In genomic region chr2:25575432-25576027, GRCm38 (mm10) we compare ENCODE assay signal across 8 mouse cellular contexts. TPM values are rescaled to one million over a fixed set of nuclear protein-coding genes. Genes with fewer than 3 reads are reported as not detected.
DNase-seq lines count a peak whose midpoint lies in the region; ATAC-seq and TF ChIP-seq lines count a peak whose summit lies in the region.

No protein-coding gene starts in this region.

- H3K9ac ChIP-seq in forebrain, embryonic 14.5 days (ENCODE audit: low read length): peak overlapping the region; percentile 65
- H3K9ac ChIP-seq in lung, embryonic 14.5 days: peak overlapping the region; percentile 44

- peak; percentile 3; the same call in 1 of the 2 replicates for ATAC-seq in forebrain, embryonic 14.5 days
- peak; percentile 8; the same call in 1 of the 2 replicates for ATAC-seq in lung, embryonic 14.5 days (ENCODE audit: insufficient read depth)
- ATAC-seq in erythroid progenitor cell, adult 5-6 weeks (replicated peaks; ENCODE audit: low FRiP score, poor library complexity, severe bottlenecking): no peak

- TF ChIP-seq POLR2A in olfactory bulb, adult 2 months (IDR thresholded peaks at IDR 0.05; ENCODE audit: insufficient read depth, low read depth, low read length): no peak

- TF ChIP-seq CTCF in left cerebral cortex, adult 2 months (IDR thresholded peaks at IDR 0.05): no peak
- TF ChIP-seq CTCF in lung, embryonic 14.5 days (IDR thresholded peaks at IDR 0.05; ENCODE audit: low read depth): no peak
- no peak for TF ChIP-seq CTCF in olfactory bulb, adult 2 months (IDR thresholded peaks at IDR 0.05; ENCODE audit: insufficient read depth, low read depth, low read length)

- no peaks in the 10 kb centered on the region for H3K9me3 ChIP-seq in forebrain, embryonic 14.5 days (replicated peaks; ENCODE audit: control insufficient read depth, low read length)
- no peaks in the 10 kb centered on the region for H3K9me3 ChIP-seq in lung, embryonic 14.5 days (ENCODE audit: low read depth, low read length)

- H3K36me3 ChIP-seq in forebrain, embryonic 14.5 days (ENCODE audit: control insufficient read depth, insufficient read depth, low read length): peaks cover 7% of the 10 kb centered on the region; the same call in 1 of the 2 replicates
- peaks cover 23% of the 10 kb centered on the region for H3K36me3 ChIP-seq in lung, embryonic 14.5 days (ENCODE audit: insufficient read depth)

- H3K4me1 ChIP-seq in forebrain, embryonic 14.5 days (ENCODE audit: control insufficient read depth, insufficient read depth, low read length): peaks cover 18% of the 10 kb centered on the region
- H3K4me1 ChIP-seq in lung, embryonic 14.5 days (ENCODE audit: insufficient read depth): peaks cover 14% of the 10 kb centered on the region
- H3K4me1 ChIP-seq in olfactory bulb, adult 2 months (ENCODE audit: control insufficient read depth, insufficient read depth, low read length): peaks cover 51% of the 10 kb centered on the region

- H3K4me2 ChIP-seq in forebrain, embryonic 14.5 days (ENCODE audit: low read length): peak overlapping the region; percentile 81
- H3K4me2 ChIP-seq in lung, embryonic 14.5 days: peak overlapping the region; percentile 78

- peak overlapping the region; percentile 55 for H3K4me3 ChIP-seq in left cerebral cortex, adult 2 months
- peak overlapping the region; percentile 51 for H3K4me3 ChIP-seq in forebrain, embryonic 14.5 days (ENCODE audit: low read depth, low read length)
- H3K4me3 ChIP-seq in lung, embryonic 14.5 days (ENCODE audit: low read depth, low read length): peak overlapping the region; percentile 61
- H3K4me3 ChIP-seq in olfactory bulb, adult 2 months (ENCODE audit: insufficient read depth, low read depth, low read length): peak overlapping the region; percentile 69

- H3K27me3 ChIP-seq in forebrain, embryonic 14.5 days (replicated peaks; ENCODE audit: control insufficient read depth, insufficient read depth, low read length): peaks cover 48% of the 10 kb centered on the region
- peaks cover 49% of the 10 kb centered on the region for H3K27me3 ChIP-seq in lung, embryonic 14.5 days (ENCODE audit: insufficient read depth, low read length)

- peak overlapping the region; percentile 97 for H3K27ac ChIP-seq in left cerebral cortex, adult 2 months
- H3K27ac ChIP-seq in forebrain, embryonic 14.5 days (ENCODE audit: low read depth, low read length): peak overlapping the region; percentile 87; the same call in 1 of the 2 replicates
- peak overlapping the region; percentile 86 for H3K27ac ChIP-seq in lung, embryonic 14.5 days (ENCODE audit: low read depth)
- H3K27ac ChIP-seq in olfactory bulb, adult 2 months (ENCODE audit: insufficient read depth, low read depth, low read length): 0 out of 2 replicates have a peak overlapping the region, but pooled peaks have one; percentile 56

- intact Hi-C loops in left cerebral cortex, adult 2 months (cut with DNase I): no loop called here

- 9% methylated on average over 21 of the region's 21 CpGs for WGBS in forebrain, embryonic 14.5 days
- WGBS in lung, embryonic 14.5 days: 8% methylated on average over 21 of the region's 21 CpGs
- 8% methylated on average over 21 of the region's 21 CpGs for WGBS in olfactory bulb, adult 2 months

- DNase-seq in left cerebral cortex, adult 2 months (ENCODE audit: extremely low spot score in 1 of 2, low spot score in 2 of 2): peak; percentile 33 to 57
- DNase-seq in left cerebral cortex, adult 11 months (ENCODE audit: low spot score): no peak
- DNase-seq in adipocyte (ENCODE audit: low spot score): peak; percentile 73
- peak; percentile 27 for DNase-seq in forebrain, embryonic 14.5 days (ENCODE audit: low spot score)
- peak; percentile 28 for DNase-seq in kidney, adult 18-20 months
- peak; percentile 63 for DNase-seq in lung, embryonic 14.5 days

RNA-seq across cellular contexts. Expression of gene Phpt1, which starts 0.5 kb away (rescaled TPM):
- 10 to 100 TPM; 64.0 to 70.5 TPM for total RNA-seq in left cerebral cortex, adult 2 months (2021)
- polyA plus RNA-seq in forebrain, embryonic 14.5 days (2014; fragmentation: Nextera tagmentation; extraction: Ambion mirVana): 168 and 216 TPM in 2 replicates
- polyA plus RNA-seq in lung, embryonic 14.5 days (2014; fragmentation: Nextera tagmentation; extraction: Ambion mirVana): 183 and 197 TPM in 2 replicates
- polyA plus RNA-seq in olfactory bulb, adult 2 months (2012; ENCODE audit: insufficient read depth, insufficient read length, low replicate concordance, missing spikeins): not detected in 2 replicates
- 3.6 TPM in 1 of 2 replicates, not detected in the other for total RNA-seq in erythroid progenitor cell, adult 5-6 weeks (2015; ENCODE audit: low replicate concordance)
- total RNA-seq in erythroid progenitor cell, adult 5-6 weeks (2017; ENCODE audit: low replicate concordance): 1.1 TPM in 1 of 2 replicates, not detected in the other

RNA-seq across cellular contexts. Expression of gene Mamdc4, which starts 0.9 kb away (rescaled TPM):
- total RNA-seq in left cerebral cortex, adult 2 months (2021): 1 to 10 TPM; 1.8 to 2.6 TPM
- 0.84 and 2.2 TPM in 2 replicates for polyA plus RNA-seq in forebrain, embryonic 14.5 days (2014; fragmentation: Nextera tagmentation; extraction: Ambion mirVana)
- polyA plus RNA-seq in lung, embryonic 14.5 days (2014; fragmentation: Nextera tagmentation; extraction: Ambion mirVana): 2.2 and 4.1 TPM in 2 replicates
- not detected in 2 replicates for polyA plus RNA-seq in olfactory bulb, adult 2 months (2012; ENCODE audit: insufficient read depth, insufficient read length, low replicate concordance, missing spikeins)
- 0.72 TPM in 1 of 2 replicates, not detected in the other for total RNA-seq in erythroid progenitor cell, adult 5-6 weeks (2015; ENCODE audit: low replicate concordance)
- total RNA-seq in erythroid progenitor cell, adult 5-6 weeks (2017; ENCODE audit: low replicate concordance): 2.6 TPM in 1 of 2 replicates, not detected in the other

RNA-seq across cellular contexts. Expression of gene Ajm1, which starts 6.0 kb away (rescaled TPM):
- 100 to 1,000 TPM; 102 to 104 TPM for total RNA-seq in left cerebral cortex, adult 2 months (2021)
- polyA plus RNA-seq in forebrain, embryonic 14.5 days (2014; fragmentation: Nextera tagmentation; extraction: Ambion mirVana): 2.2 and 4.2 TPM in 2 replicates
- polyA plus RNA-seq in lung, embryonic 14.5 days (2014; fragmentation: Nextera tagmentation; extraction: Ambion mirVana): 0.37 TPM in 1 of 2 replicates, not detected in the other
- polyA plus RNA-seq in olfactory bulb, adult 2 months (2012; ENCODE audit: insufficient read depth, insufficient read length, low replicate concordance, missing spikeins): not detected in 2 replicates
- 0.36 TPM in 1 of 2 replicates, not detected in the other for total RNA-seq in erythroid progenitor cell, adult 5-6 weeks (2015; ENCODE audit: low replicate concordance)
- not detected in 2 replicates for total RNA-seq in erythroid progenitor cell, adult 5-6 weeks (2017; ENCODE audit: low replicate concordance)

RNA-seq across cellular contexts. Expression of gene Edf1, which starts 17.9 kb away (rescaled TPM):
- 100 to 1,000 TPM; 190 to 202 TPM for total RNA-seq in left cerebral cortex, adult 2 months (2021)
- polyA plus RNA-seq in forebrain, embryonic 14.5 days (2014; fragmentation: Nextera tagmentation; extraction: Ambion mirVana): 369 and 370 TPM in 2 replicates
- polyA plus RNA-seq in lung, embryonic 14.5 days (2014; fragmentation: Nextera tagmentation; extraction: Ambion mirVana): 282 and 295 TPM in 2 replicates
- polyA plus RNA-seq in olfactory bulb, adult 2 months (2012; ENCODE audit: insufficient read depth, insufficient read length, low replicate concordance, missing spikeins): not detected in 2 replicates
- total RNA-seq in erythroid progenitor cell, adult 5-6 weeks (2015; ENCODE audit: low replicate concordance): 70.3 and 72.1 TPM in 2 replicates
- 58.1 and 65.0 TPM in 2 replicates for total RNA-seq in erythroid progenitor cell, adult 5-6 weeks (2017; ENCODE audit: low replicate concordance)

RNA-seq across cellular contexts. Expression of gene Traf2, which starts 28.8 kb away (rescaled TPM):
- 10 to 100 TPM; 10.4 to 11.0 TPM for total RNA-seq in left cerebral cortex, adult 2 months (2021)
- 26.7 and 29.4 TPM in 2 replicates for polyA plus RNA-seq in forebrain, embryonic 14.5 days (2014; fragmentation: Nextera tagmentation; extraction: Ambion mirVana)
- polyA plus RNA-seq in lung, embryonic 14.5 days (2014; fragmentation: Nextera tagmentation; extraction: Ambion mirVana): 34.8 and 35.3 TPM in 2 replicates
- polyA plus RNA-seq in olfactory bulb, adult 2 months (2012; ENCODE audit: insufficient read depth, insufficient read length, low replicate concordance, missing spikeins): not detected in 2 replicates
- 6.8 and 10.5 TPM in 2 replicates for total RNA-seq in erythroid progenitor cell, adult 5-6 weeks (2015; ENCODE audit: low replicate concordance)
- total RNA-seq in erythroid progenitor cell, adult 5-6 weeks (2017; ENCODE audit: low replicate concordance): 5.0 and 17.6 TPM in 2 replicates

Comparison
In these comparisons a context has a peak if more than half of its experiments do, and no peak if none do; other contexts are left out.
1. RNA of gene Phpt1, which starts 0.5 kb away (polyA plus RNA-seq): 168 to 216 TPM in forebrain, embryonic 14.5 days and 183 to 197 TPM in lung, embryonic 14.5 days; not detected in olfactory bulb, adult 2 months; every median in the first group is over 100 times any median in the second.
2. Peak in every context shown above with its lines, with median percentiles within 50 percentile points of each other: H3K27ac ChIP-seq and H3K4me3 ChIP-seq.